Mouse (Mus musculus) forebrain, postnatal 0 days (tissue): ENCODE measurements around the gene Rngtt. TPM values are rescaled to one million over a fixed set of nuclear protein-coding genes. Genes with fewer than 3 reads are reported as not detected.

Source experiments
- ATAC-seq: fragments of 200-750 bp; cut with Nextera tagmentation; 2 replicates; pipeline ENCODE4 v1.8.0; 2017; ENCODE audit warnings: mild to moderate bottlenecking, moderate library complexity
- DNase-seq: peaks from one replicate; pipeline ENCODE4 v3.0.0-alpha.2; 2015
- H3K27ac ChIP-seq: fragments of 300-500 bp; sonication (generic); 2 replicates; pipeline ENCODE4 v1.5.1; 2014; ENCODE audit warnings: low read depth, mild to moderate bottlenecking, antibody characterized with exemption, low read length, moderate library complexity, mixed read lengths
- H3K27me3 ChIP-seq: fragments of 300-500 bp; sonication (generic); 2 replicates; pipeline ENCODE4 v1.6.1; 2014; ENCODE audit warnings: mild to moderate bottlenecking, low read length, mixed read lengths; ENCODE audit not compliant: insufficient read depth
- H3K36me3 ChIP-seq: fragments of 300-500 bp; sonication (generic); 2 replicates; pipeline ENCODE4 v1.6.1; 2014; ENCODE audit warnings: mild to moderate bottlenecking, moderate library complexity; ENCODE audit not compliant: insufficient read depth
- H3K4me1 ChIP-seq: fragments of 300-500 bp; sonication (generic); 2 replicates; pipeline ENCODE4 v1.6.1; 2014; ENCODE audit warnings: antibody characterized with exemption; ENCODE audit not compliant: insufficient read depth
- H3K4me2 ChIP-seq: fragments of 300-500 bp; sonication (generic); 2 replicates; pipeline ENCODE4 v1.6.1; 2014; ENCODE audit warnings: low read depth, mild to moderate bottlenecking, moderate library complexity
- H3K4me3 ChIP-seq: fragments of 300-500 bp; sonication (generic); 2 replicates; pipeline ENCODE4 v1.5.1; 2014; ENCODE audit warnings: low read depth, low read length, mixed read lengths
- H3K9ac ChIP-seq: fragments of 300-500 bp; sonication (generic); 2 replicates; pipeline ENCODE4 v1.6.1; 2014; ENCODE audit warnings: mild to moderate bottlenecking
- H3K9me3 ChIP-seq: fragments of 300-500 bp; sonication (generic); 2 replicates; pipeline ENCODE4 v1.6.1; 2016; ENCODE audit warnings: low read length
- CTCF ChIP-seq: sonication (generic); IDR thresholded peaks from 2 replicates; pipeline ENCODE4 v1.5.1; 2016; ENCODE audit warnings: antibody characterized with exemption, control low read depth, low read depth
- WGBS: fragments of 180-500 bp; shearing (Covaris S2); extraction: QIAGEN DNeasy Blood & Tissue Kit; methylation state at CpG from one replicate; pipeline ENCODE4 v1.1.7; 2014; 5-methylcytosine and 5-hydroxymethylcytosine counted together
- polyA plus RNA-seq: library from polyadenylated mRNA; unstranded; fragments of >200 nt; fragmentation: Nextera tagmentation; extraction: Ambion mirVana; gene quantifications from 2 replicates; pipeline ENCODE4 v1.2.1, GENCODE M21; 2015
- total RNA-seq: library from RNA; depleted of rRNA; stranded (reverse); fragments of >200 nt; gene quantifications from 2 replicates; pipeline ENCODE4 v1.2.3, GENCODE M21; 2014

Rngtt gene
- total and polyA plus RNA-seq, 2 experiments from 2014 or later = 16.1 to 22.5 TPM

DNA sequence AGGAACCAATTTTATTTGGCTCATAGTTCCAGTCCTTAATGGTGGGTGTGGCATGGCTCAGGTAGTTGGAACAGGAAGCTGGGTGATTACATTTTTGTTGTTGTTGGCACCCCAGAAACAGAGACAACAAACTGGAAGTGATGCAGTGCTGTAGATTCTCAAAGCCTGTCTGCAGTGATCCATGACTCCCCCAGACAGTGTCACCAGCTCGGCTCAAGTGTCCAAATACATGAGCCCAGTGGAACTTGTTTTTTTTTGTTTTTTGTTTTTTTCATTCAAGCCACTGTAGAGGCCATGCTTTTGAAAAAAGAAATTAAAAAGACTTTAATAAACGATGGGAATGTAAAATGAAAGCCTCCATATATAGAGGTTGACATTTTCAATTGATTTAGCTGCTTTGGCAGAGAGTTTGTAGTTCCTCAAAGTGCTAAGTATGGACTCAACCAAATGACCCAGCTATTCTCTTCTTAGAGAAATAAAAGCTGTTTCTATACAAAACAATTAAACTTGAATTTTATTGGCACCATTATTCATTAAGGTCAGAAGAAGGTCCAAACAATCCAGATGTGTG lies 95.7 kb downstream of the Rngtt start:
- Histone ChIP-seq H3K4me1 (no peaks in the 10 kb centered on the region), H3K36me3 (no peaks in the 10 kb centered on the region), H3K27me3 (no peaks in the 10 kb centered on the region), H3K27ac (no peak overlapping the region), H3K4me3 (no peak overlapping the region), H3K4me2 (no peak overlapping the region), H3K9me3 (no peaks in the 10 kb centered on the region), H3K9ac (no peak overlapping the region)
- ATAC-seq (no peak), DNase-seq (no peak)
- TF ChIP-seq CTCF = no peak
- WGBS = 79% methylated on average over 2 of the region's 2 CpGs

DNA sequence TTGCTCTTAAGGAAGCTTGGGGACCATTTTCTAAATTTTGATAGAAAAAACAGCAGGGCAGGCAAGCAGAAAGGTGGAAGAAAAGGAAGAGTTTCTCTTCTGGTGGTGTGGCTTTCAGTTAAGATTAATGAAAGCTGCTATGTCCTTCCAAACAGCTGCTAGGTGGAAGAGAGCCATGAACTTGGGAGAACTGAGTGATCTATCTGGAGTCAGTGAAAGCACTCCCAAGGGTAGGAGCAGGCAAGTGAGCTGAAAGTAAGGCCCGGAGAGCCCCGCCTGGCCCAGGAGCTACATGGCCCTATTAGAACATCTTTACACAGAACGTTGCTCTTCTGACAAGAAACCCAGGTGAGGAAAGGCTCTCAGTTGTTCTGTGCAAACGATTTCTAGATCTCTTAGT lies 103.7 kb downstream of the Rngtt start:
- Histone ChIP-seq H3K27me3 (no peaks in the 10 kb centered on the region), H3K4me3 (no peak overlapping the region), H3K4me1 (no peaks in the 10 kb centered on the region), H3K9ac (no peak overlapping the region), H3K4me2 (no peak overlapping the region), H3K9me3 (no peaks in the 10 kb centered on the region), H3K36me3 (no peaks in the 10 kb centered on the region), H3K27ac (no peak overlapping the region)
- no peak for TF ChIP-seq CTCF
- DNase-seq (no peak), ATAC-seq (no peak)
- WGBS = 82% methylated on average over 4 of the region's 4 CpGs

DNA sequence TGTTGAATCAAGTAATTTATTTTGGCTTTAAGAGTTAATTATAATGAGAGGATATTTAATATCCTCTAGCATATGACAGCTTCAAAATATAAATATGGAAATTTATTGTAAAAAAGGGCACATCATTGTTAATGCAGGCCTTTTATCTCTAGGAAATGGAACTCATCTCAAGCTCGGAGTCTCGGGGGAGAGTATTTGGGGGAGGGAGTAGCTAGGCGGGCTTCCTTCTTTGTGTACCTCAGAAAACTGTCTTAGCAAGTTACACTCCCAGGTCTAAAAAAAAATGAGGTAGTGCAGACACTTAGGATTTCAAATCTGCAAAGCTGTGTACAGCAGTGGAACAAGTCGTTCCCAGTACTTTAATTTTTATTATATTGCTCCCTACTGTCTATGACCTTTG lies 104.7 kb downstream of the Rngtt start:
- H3K27ac ChIP-seq = no peak overlapping the region
- no peak for DNase-seq
- ATAC-seq = no peak
- H3K4me3 ChIP-seq = no peak overlapping the region
- no peaks in the 10 kb centered on the region for H3K36me3 ChIP-seq
- H3K9me3 ChIP-seq = no peaks in the 10 kb centered on the region
- H3K4me2 ChIP-seq = no peak overlapping the region
- TF ChIP-seq CTCF = no peak
- H3K9ac ChIP-seq = no peak overlapping the region
- WGBS = 54% methylated on average over 4 of the region's 4 CpGs
- no peaks in the 10 kb centered on the region for H3K27me3 ChIP-seq
- no peaks in the 10 kb centered on the region for H3K4me1 ChIP-seq

DNA sequence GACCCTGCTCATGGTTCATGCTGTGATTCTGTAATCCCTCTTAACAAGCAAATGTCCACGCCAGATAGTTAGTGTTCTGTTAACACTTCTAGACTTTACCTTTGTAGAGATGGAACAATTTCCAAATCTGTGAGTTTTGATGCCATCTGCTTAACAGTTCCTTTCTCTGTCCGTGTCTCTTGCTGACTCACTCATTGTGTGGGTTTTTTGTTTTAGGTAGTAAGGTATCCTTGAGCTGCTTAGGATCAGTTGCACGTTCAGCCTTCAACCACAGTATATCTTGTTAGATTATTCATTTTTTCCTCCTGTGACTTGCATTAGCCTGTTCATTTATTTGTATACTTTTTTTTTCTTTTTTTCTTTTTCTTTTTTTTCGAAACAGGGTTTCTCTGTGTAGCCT lies 107.3 kb downstream of the Rngtt start:
- Histone ChIP-seq H3K9ac (no peak overlapping the region), H3K4me1 (no peaks in the 10 kb centered on the region), H3K27me3 (no peaks in the 10 kb centered on the region), H3K9me3 (no peaks in the 10 kb centered on the region), H3K27ac (no peak overlapping the region), H3K4me3 (no peak overlapping the region), H3K36me3 (no peaks in the 10 kb centered on the region), H3K4me2 (no peak overlapping the region)
- DNase-seq = no peak
- ATAC-seq = no peak
- WGBS = 80% methylated on average over 4 of the region's 4 CpGs
- TF ChIP-seq CTCF = no peak

DNA sequence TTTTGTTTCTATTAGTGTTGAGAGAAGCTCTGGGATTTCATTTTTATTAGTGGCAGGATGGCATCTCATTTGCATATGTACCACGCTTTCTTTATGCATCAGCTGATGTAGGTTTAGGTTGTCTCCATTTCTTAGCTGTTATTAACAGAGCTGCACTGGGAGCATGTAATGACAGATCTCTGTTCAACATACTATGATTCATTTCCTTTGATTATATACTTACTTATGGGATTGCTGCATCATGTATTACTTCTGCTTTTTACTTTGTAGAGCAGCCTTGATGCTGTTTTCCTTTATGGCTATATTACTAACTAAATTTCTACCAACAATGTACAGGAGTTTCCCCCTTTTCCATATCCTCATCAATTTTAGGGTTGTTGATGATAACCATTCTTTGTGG lies 109.5 kb downstream of the Rngtt start:
- Histone ChIP-seq H3K4me3 (no peak overlapping the region), H3K4me2 (no peak overlapping the region), H3K27ac (no peak overlapping the region), H3K27me3 (no peaks in the 10 kb centered on the region), H3K9ac (no peak overlapping the region), H3K9me3 (no peaks in the 10 kb centered on the region), H3K36me3 (0 out of 2 replicates have a peak, but pooled peaks cover 8% of the 10 kb centered on the region), H3K4me1 (no peaks in the 10 kb centered on the region)
- 95% methylated on average over 1 of the region's 1 CpGs for WGBS
- no peak for DNase-seq
- no peak for TF ChIP-seq CTCF
- no peak for ATAC-seq

DNA sequence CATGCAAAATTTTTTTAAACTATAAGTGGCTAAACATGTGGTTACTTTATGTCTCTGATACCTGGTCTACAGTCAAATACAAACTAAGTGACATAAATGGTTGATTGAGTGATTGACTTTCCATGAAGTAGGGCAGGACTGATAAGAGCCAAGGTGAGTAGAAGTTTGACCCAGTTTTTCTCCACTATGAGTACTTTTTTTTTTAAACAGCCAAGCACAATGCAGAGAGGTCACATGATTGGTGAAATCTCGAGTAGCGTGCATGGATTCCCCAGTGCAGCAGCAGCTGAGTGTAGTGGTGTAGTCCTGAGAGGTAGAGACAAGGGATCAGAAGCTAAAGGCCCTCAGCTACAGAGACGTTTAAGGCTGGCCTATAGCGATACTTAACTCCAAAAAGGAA lies 118.7 kb downstream of the Rngtt start:
- WGBS = 30% methylated on average over 4 of the region's 4 CpGs
- H3K4me2 ChIP-seq = no peak overlapping the region
- H3K4me1 ChIP-seq = no peaks in the 10 kb centered on the region
- no peak for TF ChIP-seq CTCF
- no peak overlapping the region for H3K27ac ChIP-seq
- H3K36me3 ChIP-seq = 0 out of 2 replicates have a peak, but pooled peaks cover 4% of the 10 kb centered on the region
- ATAC-seq (no peak), DNase-seq (no peak)
- no peak overlapping the region for H3K4me3 ChIP-seq
- H3K9ac ChIP-seq = no peak overlapping the region
- H3K9me3 ChIP-seq = no peaks in the 10 kb centered on the region
- H3K27me3 ChIP-seq = no peaks in the 10 kb centered on the region

DNA sequence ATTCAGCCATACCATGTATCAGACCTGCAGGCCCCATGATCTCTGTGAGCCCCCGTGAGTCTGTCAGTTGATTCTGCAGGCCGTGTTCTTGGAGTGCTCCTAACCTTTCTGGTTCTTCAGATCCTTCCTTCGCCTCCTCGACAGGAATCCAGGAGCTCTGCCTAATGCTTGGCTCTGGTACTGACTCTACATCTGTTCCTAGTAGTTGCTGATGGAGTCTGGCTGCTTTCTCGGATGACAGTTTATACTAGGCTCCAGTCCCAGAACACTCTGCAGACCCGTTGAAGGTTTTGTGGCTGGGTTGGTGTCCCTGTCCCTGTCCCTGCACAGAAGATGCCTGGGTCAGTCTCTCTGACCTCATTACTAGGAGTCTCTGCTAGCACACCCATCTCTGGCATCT lies 131.8 kb downstream of the Rngtt start:
- H3K4me1 ChIP-seq = no peaks in the 10 kb centered on the region
- no peak for TF ChIP-seq CTCF
- 74% methylated on average over 6 of the region's 6 CpGs for WGBS
- no peaks in the 10 kb centered on the region for H3K27me3 ChIP-seq
- no peak overlapping the region for H3K9ac ChIP-seq
- DNase-seq (peak; percentile 52), ATAC-seq (peak; percentile 73)
- no peak overlapping the region for H3K4me3 ChIP-seq
- H3K4me2 ChIP-seq = no peak overlapping the region
- H3K27ac ChIP-seq = 0 out of 2 replicates have a peak overlapping the region, but pooled peaks have one; percentile 21
- no peaks in the 10 kb centered on the region for H3K36me3 ChIP-seq
- no peaks in the 10 kb centered on the region for H3K9me3 ChIP-seq
